Mouse (Mus musculus): ENCODE data around the gene 1110008L16Rik. TPM values are rescaled to one million over a fixed set of nuclear protein-coding genes. Genes with fewer than 3 reads are reported as not detected.
A peak's percentile ranks its signal among the peaks of the same experiment; 100 is the strongest.
"Not testable (repeated sequence)": the region's sequence is repeated elsewhere in the genome, so short reads cannot be mapped to it uniquely, and the experiment has no call there.

Gene 1110008L16Rik
- 12.0 and 13.3 TPM in 2 replicates for polyA plus RNA-seq (2012; rRNA removed)

DNA sequence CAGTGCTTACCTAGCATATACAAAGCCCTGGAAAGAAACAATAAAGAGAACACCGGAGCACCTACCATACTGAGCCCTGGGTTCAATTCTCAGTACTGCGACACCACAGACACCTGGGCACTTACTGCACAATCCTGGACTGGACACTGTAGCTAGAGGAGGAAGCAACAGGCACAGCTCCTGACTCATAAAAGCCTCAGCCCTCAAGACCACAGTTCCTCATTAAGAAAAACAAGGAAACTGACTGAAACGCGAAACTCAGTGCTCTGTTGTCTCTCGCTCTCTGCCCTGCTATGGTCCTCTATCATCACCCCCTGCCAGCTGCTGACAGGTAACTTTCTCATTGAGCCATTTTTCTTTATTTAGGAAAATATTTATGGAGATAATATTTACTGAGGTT is at the start of gene 1110008L16Rik:
1110008L16Rik (plus strand) TSS at position 242 of the 400 bp plus-strand sequence.
- DNase-seq (ENCODE audit: low read depth, low spot score): no peak
- 75% methylated on average over 5 of the region's 5 CpGs for WGBS

DNA sequence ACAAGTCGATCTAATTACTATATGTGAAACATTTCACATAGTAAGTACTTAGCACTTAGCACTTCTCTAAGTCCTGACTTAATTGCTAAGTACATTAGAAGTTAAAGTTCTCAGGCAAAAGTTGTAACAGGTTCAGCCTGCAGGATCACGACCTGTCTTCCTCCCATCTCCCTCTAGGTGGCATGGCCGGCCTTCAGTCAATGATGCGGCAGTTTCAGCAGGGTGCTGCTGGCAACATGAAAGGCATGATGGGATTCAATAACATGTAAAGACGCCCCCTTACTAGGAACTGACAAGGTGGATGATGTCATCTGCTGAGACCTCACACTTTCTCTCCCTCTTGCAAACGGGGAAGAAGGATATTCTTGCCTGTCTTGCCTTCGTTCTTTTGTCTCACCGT is 37.4 kb upstream of the 1110008L16Rik start:
- not testable (repeated sequence) for DNase-seq (ENCODE audit: low read depth, low spot score)

GRCm38 (mm10) chr12:55263385-55263784 is 36.0 kb upstream of the 1110008L16Rik start:
- WGBS: no CpG with 5 or more reads among the region's 5 CpGs
- DNase-seq (ENCODE audit: low read depth, low spot score): not testable (repeated sequence)

More for the DNA sequence above, 37.4 kb upstream of the 1110008L16Rik start:
- no CpG with 5 or more reads among the region's 8 CpGs for WGBS

DNA sequence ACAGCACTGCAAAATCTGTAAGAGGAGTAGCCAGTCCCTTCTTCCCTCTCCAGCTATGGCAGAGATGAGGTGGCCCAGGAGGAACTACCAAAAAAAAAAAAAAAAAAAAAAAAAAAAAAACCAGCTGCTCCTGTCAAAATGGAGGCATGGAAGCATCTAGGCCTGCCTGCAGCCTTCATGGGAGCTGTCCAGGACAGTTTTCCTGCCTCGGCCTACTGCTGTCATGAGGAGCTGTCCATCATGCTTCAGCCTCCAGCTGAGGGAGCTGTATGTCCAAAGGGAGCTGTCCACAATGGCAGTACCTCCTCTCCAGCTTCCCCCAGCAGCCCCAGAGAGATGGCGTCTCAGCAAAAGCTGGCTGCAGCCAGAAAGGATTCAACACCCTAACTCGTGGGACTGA is 27.1 kb upstream of the 1110008L16Rik start:
- DNase-seq (ENCODE audit: low read depth, low spot score): no peak
- 85% methylated on average over 3 of the region's 3 CpGs for WGBS

- WGBS: 84% methylated on average over 4 of the region's 6 CpGs
These were observed 21.8 kb upstream of the 1110008L16Rik start for GRCm38 (mm10) chr12:55277583-55277982.

GRCm38 (mm10) chr12:55298112-55298511 is 1.3 kb upstream of the 1110008L16Rik start:
- WGBS: 97% methylated on average over 9 of the region's 9 CpGs
- no peak for DNase-seq (ENCODE audit: low read depth, low spot score)

More at GRCm38 (mm10) chr12:55277583-55277982, 21.8 kb upstream of the 1110008L16Rik start:
- DNase-seq (ENCODE audit: low read depth, low spot score): not testable (repeated sequence)

GRCm38 (mm10) chr12:55300820-55301351 is 1.5 kb downstream of the 1110008L16Rik start:
- 77% methylated on average over 3 of the region's 3 CpGs for WGBS
- no peak for DNase-seq (ENCODE audit: low read depth, low spot score)

- WGBS: 31% methylated on average over 11 of the region's 11 CpGs
- no peak for DNase-seq (ENCODE audit: low read depth, low spot score)
These were observed 2.3 kb downstream of the 1110008L16Rik start for GRCm38 (mm10) chr12:55301472-55302300.

GRCm38 (mm10) chr12:55302485-55303441 is 3.4 kb downstream of the 1110008L16Rik start, which contains the start of gene Ppp2r3c:
Gene Ppp2r3c, minus strand, starts transcription at chr12:55302998.
- under 1% methylated on average over 55 of the region's 55 CpGs for WGBS

DNA sequence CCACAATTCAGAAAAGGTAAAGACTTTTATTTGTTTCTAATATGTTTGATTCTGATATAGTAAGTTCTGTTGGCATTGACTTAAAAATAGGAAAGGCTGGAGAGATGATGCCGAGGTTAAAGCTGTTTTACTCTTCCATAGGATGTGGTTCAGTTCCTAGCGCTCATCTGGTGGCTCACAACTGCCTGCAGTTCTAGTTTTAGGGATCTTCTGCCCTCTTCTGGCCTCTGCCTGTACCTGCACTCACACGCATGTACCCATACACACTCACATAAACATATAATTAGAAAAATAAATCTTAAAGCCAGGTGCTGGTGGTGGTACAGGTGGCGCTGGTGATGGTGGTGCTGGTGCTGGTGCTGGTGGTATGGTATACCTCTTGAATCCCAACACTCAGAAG is 7.0 kb downstream of the 1110008L16Rik start:
- over 99% methylated on average over 4 of the region's 4 CpGs for WGBS
- DNase-seq (ENCODE audit: low read depth, low spot score): no peak

More at GRCm38 (mm10) chr12:55302485-55303441, 3.4 kb downstream of the 1110008L16Rik start, which contains the start of gene Ppp2r3c:
- peak; percentile 90 for DNase-seq (ENCODE audit: low read depth, low spot score)

DNA sequence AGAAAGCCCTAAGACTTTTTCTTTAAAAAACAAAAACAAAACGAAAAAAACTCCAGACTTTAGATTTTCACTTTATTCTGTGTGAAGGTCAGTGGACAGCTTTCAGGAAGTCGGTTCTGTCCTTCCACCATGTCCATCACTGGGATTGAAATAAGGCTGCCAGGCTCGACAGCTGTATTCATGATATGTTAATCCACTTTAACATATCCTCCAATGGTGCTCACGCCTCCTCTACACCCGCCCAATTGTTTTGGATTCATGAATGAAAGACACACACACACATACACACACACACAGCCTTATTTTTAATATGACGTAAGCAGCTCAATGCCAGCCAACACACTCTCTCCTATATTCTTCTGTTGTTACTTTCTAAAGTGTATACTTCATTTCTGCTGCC is 8.2 kb downstream of the 1110008L16Rik start:
- no peak for DNase-seq (ENCODE audit: low read depth, low spot score)
- 86% methylated on average over 6 of the region's 6 CpGs for WGBS

- DNase-seq (ENCODE audit: low read depth, low spot score): no peak
- 94% methylated on average over 9 of the region's 9 CpGs for WGBS
These were observed 9.4 kb downstream of the 1110008L16Rik start for GRCm38 (mm10) chr12:55308731-55309130.

DNA sequence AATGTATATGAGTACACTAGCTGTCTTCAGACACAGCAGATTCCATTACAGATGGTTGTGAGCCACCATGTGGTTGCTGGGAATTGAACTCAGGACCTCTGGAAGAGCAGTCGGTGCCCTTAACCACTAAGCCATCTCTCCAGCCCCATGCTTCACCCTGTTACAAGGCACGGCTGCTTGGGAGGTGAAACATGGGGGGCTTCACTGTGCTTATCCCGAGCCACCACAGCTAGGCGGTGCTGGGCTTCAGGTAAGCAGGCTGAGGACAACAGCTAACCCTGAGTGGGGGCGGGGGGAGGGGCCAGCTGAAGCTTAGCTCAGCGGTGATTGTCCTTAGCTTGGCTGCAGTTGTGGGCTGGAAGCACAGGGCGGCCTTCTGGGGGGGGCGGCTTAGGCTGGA is 10.1 kb downstream of the 1110008L16Rik start:
- DNase-seq (ENCODE audit: low read depth, low spot score): no peak
- 82% methylated on average over 8 of the region's 8 CpGs for WGBS

DNA sequence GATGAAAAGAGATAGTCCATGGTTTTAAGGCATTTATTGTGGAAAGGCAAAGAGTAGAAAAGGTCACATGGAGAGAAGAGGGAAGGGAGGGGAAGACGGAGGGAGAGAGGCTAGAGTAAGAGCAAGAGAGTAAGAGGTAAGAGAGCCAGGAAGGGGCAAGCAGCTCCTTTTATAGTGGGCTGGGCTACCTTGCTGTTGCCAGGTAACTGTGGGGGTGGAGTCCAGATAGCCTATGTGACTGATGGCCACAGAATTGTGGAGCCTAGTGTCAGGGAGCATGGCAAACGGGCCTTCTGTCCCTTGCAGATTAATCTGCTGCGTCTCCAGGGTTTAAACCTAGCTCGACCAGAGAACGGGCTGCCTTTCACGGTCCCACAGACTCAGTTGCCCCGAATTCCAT is 12.5 kb downstream of the 1110008L16Rik start:
- no peak for DNase-seq (ENCODE audit: low read depth, low spot score)
- 90% methylated on average over 7 of the region's 7 CpGs for WGBS

DNA sequence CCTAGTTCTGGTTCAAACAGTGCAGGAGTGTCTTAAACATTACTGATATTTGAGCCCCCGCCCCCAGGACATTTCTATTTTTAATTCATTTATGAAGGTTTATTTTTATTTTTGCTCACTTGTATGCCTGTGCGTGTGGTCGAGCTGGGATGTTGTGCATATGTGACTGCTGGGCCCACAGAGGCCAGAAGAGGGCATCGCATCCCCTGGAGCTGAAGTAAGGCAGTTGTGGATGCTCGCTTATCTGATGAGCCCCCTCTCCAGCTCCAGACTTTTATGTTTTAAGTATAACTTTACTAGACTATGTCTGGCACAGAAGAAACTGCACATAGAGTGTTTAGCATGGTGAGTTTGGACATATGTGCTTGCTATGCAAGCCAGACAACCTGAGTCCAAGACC is 14.5 kb downstream of the 1110008L16Rik start:
- DNase-seq (ENCODE audit: low read depth, low spot score): no peak
- 93% methylated on average over 5 of the region's 5 CpGs for WGBS

DNA sequence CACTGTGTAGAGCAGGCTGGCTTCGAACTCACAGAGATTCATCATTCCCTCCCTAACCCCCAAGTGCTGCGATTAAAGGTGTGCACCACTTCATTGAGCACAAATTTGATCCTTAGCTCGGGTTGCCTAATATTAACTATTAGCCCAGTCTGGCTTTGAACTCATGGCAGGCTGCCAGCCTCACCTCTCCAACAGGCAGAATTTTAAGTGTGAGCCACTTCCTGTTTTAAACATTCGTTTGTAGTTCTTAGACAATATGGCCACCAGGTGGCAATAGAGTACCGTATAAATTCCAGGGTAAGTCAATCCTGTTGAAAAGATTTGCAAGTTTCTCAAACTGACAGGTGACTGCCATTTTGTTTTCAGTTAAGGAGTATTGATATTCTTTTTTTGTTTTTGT is 15.8 kb downstream of the 1110008L16Rik start:
- DNase-seq (ENCODE audit: low read depth, low spot score): peak; percentile 75
- WGBS: 28% methylated on average over 5 of the region's 5 CpGs

DNA sequence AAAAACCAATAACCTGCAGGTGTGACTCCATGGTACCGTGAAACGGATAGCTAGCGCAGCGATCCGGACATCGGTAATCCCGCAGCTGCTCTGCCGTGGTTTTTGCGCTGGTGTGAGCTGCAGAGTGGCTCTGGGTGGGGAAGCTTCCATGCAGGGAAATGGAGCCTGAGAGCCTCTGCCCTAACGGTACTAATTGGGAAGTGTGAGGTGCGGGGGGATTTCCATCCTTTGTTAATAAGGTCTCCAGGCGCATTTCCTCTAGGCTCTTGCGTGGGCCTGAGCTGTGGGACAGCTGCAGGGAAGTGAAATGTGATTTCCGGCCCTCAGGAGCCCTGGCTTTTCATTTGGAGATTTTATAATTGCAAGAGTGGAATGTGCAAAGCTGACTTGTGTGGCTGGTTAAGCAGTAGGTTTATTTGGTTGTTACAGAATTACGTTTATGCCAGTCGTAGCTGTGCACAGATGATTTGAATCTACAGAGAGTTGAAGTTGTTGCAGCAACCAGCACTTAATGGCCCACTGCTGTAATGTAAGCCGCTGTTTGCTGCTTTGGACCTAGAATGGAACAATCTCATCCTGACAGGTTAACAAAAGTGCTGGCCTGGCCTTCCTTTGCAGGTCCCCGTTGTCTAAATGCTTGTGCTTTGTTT is 22.4 kb downstream of the 1110008L16Rik start:
- WGBS: 87% methylated on average over 18 of the region's 18 CpGs
- no peak for DNase-seq (ENCODE audit: low read depth, low spot score)

DNA sequence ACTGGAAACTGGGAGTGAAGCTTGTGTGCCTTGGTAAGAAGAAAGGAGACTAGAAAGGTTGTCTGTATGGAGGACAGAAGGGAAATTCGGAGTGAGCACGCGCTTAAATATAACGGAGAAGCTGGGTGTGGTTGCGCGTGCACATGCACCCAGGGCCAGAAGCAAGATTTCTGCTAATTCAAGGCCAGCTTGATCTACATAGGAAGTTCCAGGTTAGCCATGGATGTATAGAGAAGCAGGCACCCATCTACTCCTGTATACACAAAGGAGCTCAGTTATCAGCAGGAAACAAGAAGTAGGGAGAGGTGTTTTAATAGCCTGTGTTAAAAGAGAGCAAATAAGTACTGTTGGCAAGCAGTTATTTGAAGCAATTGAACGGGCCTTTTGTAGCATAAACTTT is 26.3 kb downstream of the 1110008L16Rik start:
- no peak for DNase-seq (ENCODE audit: low read depth, low spot score)
- 30% methylated on average over 7 of the region's 7 CpGs for WGBS

DNA sequence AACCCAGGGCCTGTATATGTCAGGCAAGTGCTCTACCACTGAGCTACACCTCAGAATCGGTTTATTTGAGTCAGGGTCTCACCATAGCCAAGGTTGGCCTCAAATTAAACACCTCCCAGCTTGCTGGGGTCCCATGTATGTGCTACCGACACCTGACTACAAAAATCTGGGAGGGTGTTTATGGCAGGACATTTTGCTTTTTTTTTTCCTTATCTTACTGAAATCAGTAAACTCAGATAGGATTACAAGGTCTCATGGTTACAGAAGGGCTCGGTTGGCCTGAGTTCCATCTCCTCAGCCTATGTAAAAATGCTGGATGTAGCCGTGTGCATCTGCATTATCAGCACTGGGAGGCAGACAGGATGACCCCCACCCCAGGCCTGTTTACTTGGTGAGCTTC is 29.4 kb downstream of the 1110008L16Rik start:
- DNase-seq (ENCODE audit: low read depth, low spot score): no peak
- WGBS: 65% methylated on average over 4 of the region's 4 CpGs
